Mouse (Mus musculus) liver, embryonic 14.5 days (tissue): ENCODE data around the gene Zbtb1. TPM values are rescaled to one million over a fixed set of nuclear protein-coding genes. Genes with fewer than 3 reads are reported as not detected.

Experiments
- ATAC-seq: fragments of 200-750 bp; cut with Nextera tagmentation; 2 replicates; pipeline ENCODE4 v1.8.0; 2017; ENCODE audit warnings: moderate number of reproducible peaks, mild to moderate bottlenecking, moderate library complexity; ENCODE audit not compliant: insufficient read depth
- DNase-seq, 3 experiments: peaks; one replicate each; pipeline ENCODE4 v3.0.0-alpha.2; 2012 to 2013; ENCODE audit warnings: low read depth in 3 of 3, low spot score in 3 of 3
- H3K27ac ChIP-seq: fragments of 300-500 bp; sonication (generic); 2 replicates; pipeline ENCODE4 v1.5.1; 2014; ENCODE audit warnings: moderate library complexity, mild to moderate bottlenecking, control low read depth, inconsistent platforms
- H3K27me3 ChIP-seq: fragments of 300-500 bp; sonication (generic); 2 replicates; pipeline ENCODE4 v1.6.1; 2014; ENCODE audit warnings: mild to moderate bottlenecking, low read length, moderate library complexity; ENCODE audit not compliant: control insufficient read depth, insufficient read depth
- H3K36me3 ChIP-seq: fragments of 300-500 bp; sonication (generic); replicated peaks from 2 replicates; pipeline ENCODE4 v1.6.1; 2014; ENCODE audit warnings: low read depth; ENCODE audit not compliant: control insufficient read depth, insufficient read depth
- H3K4me1 ChIP-seq, 2 experiments: fragments of 200-500 bp in 1 of 2; fragments of 300-500 bp in 1 of 2; sonication (generic) in 1 of 2; replicated peaks; 2 replicates each; pipeline ENCODE4 v1.6.1; 2012 to 2014; ENCODE audit warnings: antibody characterized with exemption in 1 of 2, inconsistent platforms in 1 of 2, low read length in 1 of 2; ENCODE audit not compliant: control insufficient read depth in 2 of 2, insufficient read depth in 2 of 2
- H3K4me2 ChIP-seq: fragments of 300-500 bp; sonication (generic); 2 replicates; pipeline ENCODE4 v1.6.1; 2014; ENCODE audit warnings: low read depth, mild to moderate bottlenecking, control low read depth, moderate library complexity
- H3K4me3 ChIP-seq, 2 experiments: fragments of 200-500 bp in 1 of 2; fragments of 300-500 bp in 1 of 2; sonication (generic) in 1 of 2; 2 replicates each; pipeline ENCODE4 v1.5.1; 2012 to 2014; ENCODE audit warnings: low read depth in 2 of 2, low read length in 2 of 2, mild to moderate bottlenecking in 2 of 2, control low read depth in 1 of 2, inconsistent platforms in 1 of 2, moderate library complexity in 1 of 2; ENCODE audit not compliant: insufficient read depth in 1 of 2
- H3K9ac ChIP-seq: fragments of 300-500 bp; sonication (generic); replicated peaks from 2 replicates; pipeline ENCODE4 v1.6.1; 2014; ENCODE audit warnings: mild to moderate bottlenecking, control low read depth, moderate library complexity
- H3K9me3 ChIP-seq: fragments of 300-500 bp; sonication (generic); 2 replicates; pipeline ENCODE4 v1.6.1; 2016; ENCODE audit warnings: low read length, mixed read lengths; ENCODE audit not compliant: control insufficient read depth
- CTCF ChIP-seq: IDR thresholded peaks from 2 replicates; pipeline ENCODE4 v1.5.1; 2016; ENCODE audit warnings: antibody characterized with exemption, low read depth, control low read depth
- EP300 ChIP-seq: IDR thresholded peaks from 2 replicates; pipeline ENCODE4 v1.6.1; 2016; ENCODE audit warnings: antibody characterized with exemption, low read depth
- WGBS: fragments of 180-500 bp; shearing (Covaris S2); extraction: QIAGEN DNeasy Blood & Tissue Kit; methylation state at CpG from one replicate; pipeline ENCODE4 v1.1.7; 2014; ENCODE audit not compliant: insufficient replicate concordance; 5-methylcytosine and 5-hydroxymethylcytosine counted together
- polyA plus RNA-seq, 2 experiments: library from polyadenylated mRNA; depleted of rRNA in 1 of 2; stranded (reverse) in 1 of 2; unstranded in 1 of 2; fragments of >200 nt; fragmentation: Nextera tagmentation in 1 of 2; extraction: Ambion mirVana in 1 of 2; gene quantifications; 2 replicates each; pipeline versions ENCODE4 v1.2.1 to v1.2.3; 2012 to 2014

The Zbtb1 gene
- polyA plus RNA-seq, 2 experiments = 2.6 to 3.5 TPM

- Histone ChIP-seq H3K9me3 (no peaks in the 10 kb centered on the region), H3K4me3 (peak overlapping the region; percentile 90 to 98), H3K27me3 (no peaks in the 10 kb centered on the region), H3K27ac (peak overlapping the region; percentile 77), H3K4me2 (peak overlapping the region; percentile 99), H3K36me3 (no peaks in the 10 kb centered on the region), H3K4me1 (peaks cover 53 to 56% of the 10 kb centered on the region in 2 experiments), H3K9ac (peak overlapping the region; percentile 99)
- peak; percentile 62 for ATAC-seq
- WGBS = 1% methylated on average over 58 of the region's 63 CpGs
- DNase-seq = peak in 2 of 3 experiments; percentile 57 to 64
- TF ChIP-seq EP300 (0 out of 2 replicates have a peak, but pooled peaks have one; percentile 7), CTCF (peak; percentile 21; the same call in 1 of the 2 replicates)
Observed at GRCm38 (mm10) chr12:76370831-76371571, 935 bp downstream of the Zbtb1 start.

- Histone ChIP-seq H3K4me2 (peak overlapping the region; percentile 99), H3K4me1 (peaks cover 54 to 57% of the 10 kb centered on the region in 2 experiments), H3K9ac (peak overlapping the region; percentile 99), H3K9me3 (no peaks in the 10 kb centered on the region), H3K4me3 (peak overlapping the region; percentile 90 to 98), H3K36me3 (no peaks in the 10 kb centered on the region; the same call in 1 of the 2 replicates), H3K27ac (peak overlapping the region; percentile 77), H3K27me3 (no peaks in the 10 kb centered on the region)
- ATAC-seq (no peak), DNase-seq (no peak)
- WGBS = 22% methylated on average over 7 of the region's 7 CpGs
- TF ChIP-seq CTCF (no peak), EP300 (no peak)
Observed at GRCm38 (mm10) chr12:76372046-76372445, 2.0 kb downstream of the Zbtb1 start.

GRCm38 (mm10) chr12:76372881-76373818 lies 3.1 kb downstream of the Zbtb1 start:
- WGBS = 65% methylated on average over 5 of the region's 7 CpGs
- H3K36me3 ChIP-seq = no peaks in the 10 kb centered on the region; the same call in 1 of the 2 replicates
- H3K4me3 ChIP-seq = peak overlapping the region in 1 of 2 experiments; percentile 98; a peak in 2 of 4 replicates
- DNase-seq = no peak
- TF ChIP-seq EP300 (no peak), CTCF (peak; percentile 74)
- H3K9me3 ChIP-seq = no peaks in the 10 kb centered on the region
- peak overlapping the region; percentile 99 for H3K9ac ChIP-seq
- H3K4me2 ChIP-seq = peak overlapping the region; percentile 99
- peak overlapping the region; percentile 53 for H3K27ac ChIP-seq
- no peak for ATAC-seq
- H3K27me3 ChIP-seq = no peaks in the 10 kb centered on the region
- peaks cover 51 to 55% of the 10 kb centered on the region in 2 experiments for H3K4me1 ChIP-seq

- H3K9me3 ChIP-seq = no peaks in the 10 kb centered on the region
Observed at GRCm38 (mm10) chr12:76373991-76374390, 3.9 kb downstream of the Zbtb1 start.

More at GRCm38 (mm10) chr12:76373991-76374390, 3.9 kb downstream of the Zbtb1 start:
- peaks cover 51 to 54% of the 10 kb centered on the region in 2 experiments for H3K4me1 ChIP-seq
- H3K9ac ChIP-seq = no peak overlapping the region
- 0 out of 2 replicates have a peak overlapping the region, but pooled peaks have one; percentile 7 for H3K4me2 ChIP-seq
- WGBS = 68% methylated on average over 6 of the region's 6 CpGs
- DNase-seq (no peak), ATAC-seq (no peak)
- no peak overlapping the region for H3K4me3 ChIP-seq
- no peak overlapping the region; the same call in 1 of the 2 replicates for H3K27ac ChIP-seq
- no peaks in the 10 kb centered on the region for H3K27me3 ChIP-seq
- no peaks in the 10 kb centered on the region; the same call in 1 of the 2 replicates for H3K36me3 ChIP-seq
- TF ChIP-seq CTCF = no peak
- no peak for TF ChIP-seq EP300
